Mouse (Mus musculus) WW6 (cell line): Measurements from ENCODE around the gene Rag1.

Source experiments
- DNase-seq: peaks from one replicate; pipeline ENCODE4 v3.0.0-alpha.2; 2013; ENCODE audit warnings: low read depth, low spot score

The Rag1 gene

GRCm38 (mm10) chr2:101638979-101639839, 10.1 kb downstream of the Rag1 start:
- DNase-seq: no peak

DNA sequence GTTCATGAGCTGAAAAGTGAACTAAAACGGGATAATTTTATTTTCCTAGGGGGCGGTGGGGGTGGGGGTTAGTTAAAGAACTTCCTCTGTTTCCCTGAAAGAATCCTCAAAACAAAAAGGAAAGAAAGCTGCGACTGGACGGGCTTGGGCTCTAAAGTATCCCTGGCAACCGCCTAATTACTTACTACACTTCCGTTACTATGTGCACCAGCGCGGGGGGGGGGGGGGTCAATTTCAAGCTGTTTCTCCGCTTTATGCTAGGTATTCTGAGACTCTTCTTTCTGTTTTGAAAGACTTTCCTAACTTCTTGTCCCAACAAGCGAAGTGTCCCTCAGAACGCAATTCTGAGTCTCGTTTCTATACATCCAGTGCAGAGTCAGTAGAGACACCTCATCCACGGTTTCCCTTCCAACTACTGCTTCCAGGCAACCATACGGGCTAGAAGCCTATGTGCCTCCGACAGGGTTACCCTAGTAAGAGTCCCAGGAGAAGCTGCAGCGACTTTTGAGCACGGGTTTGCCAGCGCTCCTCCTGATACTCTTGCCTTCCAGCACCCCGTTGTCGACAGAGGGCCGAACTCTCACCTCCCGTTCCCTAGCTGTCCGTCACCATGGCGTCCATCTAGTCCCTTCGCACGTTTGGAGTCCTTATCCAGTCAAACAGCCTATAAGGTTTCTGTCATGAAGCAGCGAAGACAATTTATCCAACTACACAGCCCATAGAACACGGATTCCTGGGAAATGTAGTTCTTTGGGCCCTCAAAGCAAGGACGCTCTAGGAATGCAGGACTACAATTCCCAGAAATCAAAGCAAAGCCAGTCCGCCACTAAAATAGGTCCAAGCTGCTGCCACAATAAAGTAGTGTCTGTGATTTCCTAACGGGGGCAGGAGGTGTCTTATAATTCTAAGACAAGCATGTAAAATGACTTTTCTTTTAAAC, 20.7 kb downstream of the Rag1 start:
- peak; percentile 70 for DNase-seq

DNA sequence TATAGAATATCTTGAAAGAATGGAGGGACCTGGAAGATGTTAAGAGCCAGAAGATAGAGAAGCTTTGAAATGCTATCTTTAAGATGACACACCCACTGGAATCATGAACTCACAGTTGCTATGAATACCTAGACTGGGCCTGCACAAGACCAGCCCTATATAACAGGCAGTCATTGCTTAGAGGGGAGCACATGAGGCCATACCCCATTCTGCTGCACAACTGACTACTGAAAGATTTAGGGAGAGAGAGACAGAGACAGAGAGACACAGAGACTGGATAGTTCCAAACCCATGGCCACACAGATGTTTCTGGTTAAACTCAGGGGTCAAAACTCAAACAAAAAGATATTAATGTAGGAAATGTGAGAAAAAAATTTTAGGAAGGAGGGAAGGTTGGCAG, 22.1 kb downstream of the Rag1 start:
- DNase-seq: no peak

DNA sequence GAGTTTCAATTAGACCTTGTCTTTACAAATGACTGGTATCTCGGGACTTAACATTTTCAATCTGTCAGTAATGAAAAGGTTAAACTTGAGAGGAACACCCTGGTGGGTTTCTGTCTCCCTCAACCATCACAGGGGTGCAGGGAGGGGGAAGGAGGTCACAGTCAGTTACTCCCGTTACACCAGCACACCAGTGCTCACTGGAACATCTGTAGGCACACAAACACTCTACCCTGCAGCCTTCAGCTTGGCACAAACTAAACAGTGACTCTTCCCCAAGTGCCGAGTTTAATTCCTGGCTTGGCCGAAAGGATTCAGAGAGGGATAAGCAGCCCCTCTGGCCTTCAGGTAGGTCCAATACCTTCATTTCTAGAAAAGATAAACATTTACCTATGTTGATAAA, 24.8 kb downstream of the Rag1 start, which contains the start of gene Rag2:
Rag2 (plus strand) TSS at position 193 of the 400 bp plus-strand sequence.
- DNase-seq: no peak

DNA sequence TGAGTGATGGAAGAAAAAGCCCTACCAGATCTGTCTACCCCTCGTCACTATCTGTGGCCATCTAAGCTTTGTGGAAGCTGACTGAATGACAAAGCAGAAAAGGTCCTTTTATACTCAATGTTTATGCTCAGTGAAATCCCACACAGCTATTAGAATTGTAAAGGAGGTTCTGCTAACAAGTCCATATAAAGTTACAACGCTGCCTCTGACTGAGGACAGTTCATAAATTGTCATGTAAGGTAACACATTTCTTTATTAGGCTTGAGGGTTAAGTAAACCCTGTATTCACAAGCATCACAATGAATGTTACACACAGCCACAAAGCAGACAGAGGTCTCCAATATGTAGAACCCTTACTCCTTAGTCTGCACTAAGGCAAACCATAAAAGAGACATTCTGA, 25.3 kb downstream of the Rag1 start:
- no peak for DNase-seq

- DNase-seq: no peak
Measured at GRCm38 (mm10) chr2:101623042-101623441, 26.3 kb downstream of the Rag1 start.

- DNase-seq: no peak
Measured at GRCm38 (mm10) chr2:101621611-101622010, 27.7 kb downstream of the Rag1 start.

DNA sequence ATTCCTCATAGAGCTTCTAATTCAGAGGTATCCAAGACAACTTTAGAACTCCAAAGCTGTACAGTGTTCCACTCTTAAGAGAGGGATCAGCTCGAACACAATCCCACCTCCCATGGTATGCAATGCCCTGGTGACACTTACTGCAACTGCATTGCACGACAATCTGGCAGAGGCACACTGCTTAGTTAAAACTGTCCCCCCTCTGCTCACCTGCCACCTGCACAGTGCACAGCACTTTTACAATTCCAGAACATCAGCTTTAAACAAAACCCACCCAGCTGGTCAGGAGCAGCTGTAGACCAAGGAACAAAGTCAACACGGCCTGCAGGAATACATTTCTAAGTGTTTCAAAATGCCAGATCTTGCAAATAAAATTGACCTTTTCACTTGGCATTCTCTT, 28.4 kb downstream of the Rag1 start:
- no peak for DNase-seq

DNA sequence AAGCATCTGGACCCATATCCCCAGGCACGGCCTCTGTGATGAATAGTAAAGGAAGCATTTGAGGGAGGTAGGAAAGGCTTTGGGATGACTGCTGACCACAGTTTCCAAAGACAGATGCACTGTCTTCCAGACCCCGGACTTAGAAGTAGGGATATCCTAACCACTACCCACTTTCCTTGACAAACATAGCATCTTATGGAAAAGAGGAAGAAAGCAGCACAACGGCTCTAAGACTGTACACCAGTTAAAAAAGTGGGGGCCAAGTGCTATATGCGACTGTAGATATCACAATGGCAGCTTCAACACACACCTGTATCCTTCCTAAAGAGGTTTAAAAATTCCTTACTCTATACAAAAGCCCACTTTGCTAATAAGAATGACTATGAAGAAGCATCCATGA, 30.9 kb downstream of the Rag1 start:
- DNase-seq: no peak

DNA sequence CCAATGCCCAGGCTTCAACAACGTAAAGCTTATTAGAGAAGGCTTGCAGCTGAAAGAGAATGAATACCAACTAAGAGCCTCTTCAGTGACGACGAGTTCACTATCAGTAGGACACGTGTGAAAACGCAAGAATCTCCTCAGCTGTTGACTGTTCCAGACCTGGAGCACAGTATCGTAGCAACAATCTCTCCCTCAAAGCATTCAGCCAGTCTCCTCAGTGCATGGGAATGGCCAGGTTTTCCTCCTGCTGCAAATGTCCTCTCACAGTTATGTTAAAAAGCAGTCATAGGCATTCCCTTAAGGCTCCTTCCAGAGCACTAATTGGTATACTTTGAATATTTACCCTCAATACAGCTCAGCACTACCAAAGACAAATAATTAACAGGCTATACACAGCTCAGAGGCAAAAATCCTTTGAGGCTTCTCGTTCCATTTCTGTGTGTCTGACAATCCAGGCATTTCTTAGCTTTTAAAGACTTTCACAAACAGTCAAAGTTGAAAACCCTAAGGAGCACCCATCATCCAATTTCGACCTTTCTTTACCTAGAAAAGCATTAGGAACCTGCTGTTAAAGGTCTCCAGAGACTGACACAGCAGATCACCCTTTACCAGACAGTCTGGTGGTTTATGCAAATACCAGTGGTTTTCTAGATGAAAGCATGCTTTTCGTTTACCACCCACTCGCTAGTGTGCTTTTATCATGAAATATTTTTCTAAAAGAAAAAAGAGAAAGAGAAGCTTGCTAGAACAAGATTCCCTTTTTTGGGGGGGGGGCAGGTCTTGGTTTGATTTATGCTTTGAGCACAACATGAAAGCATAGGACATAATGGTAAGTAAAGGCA, 33.6 kb downstream of the Rag1 start:
- no peak for DNase-seq

GRCm38 (mm10) chr2:101610861-101611260, 38.4 kb downstream of the Rag1 start:
- DNase-seq: no peak

- DNase-seq: no peak
Measured at GRCm38 (mm10) chr2:101608232-101608894, 40.9 kb downstream of the Rag1 start.

GRCm38 (mm10) chr2:101603099-101603498, 46.2 kb downstream of the Rag1 start:
- DNase-seq: no peak

- no peak for DNase-seq
Measured at GRCm38 (mm10) chr2:101600703-101601102, 48.6 kb downstream of the Rag1 start.

DNA sequence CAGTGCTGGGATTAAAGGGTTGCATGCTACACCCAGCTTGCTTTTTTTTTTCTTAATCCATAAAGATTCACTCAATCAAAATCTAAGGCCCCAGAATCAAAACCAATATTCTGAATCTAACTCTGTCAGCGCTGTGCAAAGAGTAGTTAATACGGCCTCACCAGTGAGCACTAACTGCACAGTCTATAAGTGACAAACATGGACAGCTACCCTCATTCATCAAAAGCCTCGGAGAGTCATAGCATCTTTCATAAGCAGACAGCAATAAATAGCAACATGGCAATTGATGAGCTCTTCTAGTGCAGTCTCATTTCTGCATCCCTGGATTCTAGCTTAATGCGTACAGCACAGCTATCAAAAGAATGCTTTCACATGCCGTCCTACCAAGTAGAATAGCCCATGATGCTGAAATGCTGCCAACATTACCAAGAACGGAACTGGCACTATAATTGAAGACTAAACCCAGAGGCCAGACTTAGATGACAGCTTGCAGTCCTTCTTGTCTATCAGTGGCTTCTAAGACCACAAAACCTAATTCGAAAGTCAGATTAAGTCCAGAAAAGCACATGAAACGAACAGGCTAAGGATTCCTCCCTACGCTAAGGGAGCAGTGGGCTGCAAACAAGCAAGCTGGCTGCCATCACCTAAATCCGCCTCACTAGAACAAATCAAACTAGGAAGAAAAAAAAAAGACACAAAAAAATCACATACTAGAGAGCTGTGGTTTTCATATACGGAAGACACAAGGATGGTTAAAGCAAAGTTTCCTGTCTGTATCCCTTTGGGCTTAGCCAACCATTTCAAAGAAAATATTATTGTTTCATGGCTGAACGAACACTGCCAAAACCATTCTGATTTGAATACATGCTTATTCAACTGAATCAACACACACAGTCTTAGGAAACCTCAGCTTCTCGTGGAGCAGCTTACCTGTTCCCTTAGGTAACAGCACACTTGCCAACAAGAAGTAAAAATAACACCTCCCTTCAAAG, 50.8 kb downstream of the Rag1 start:
- no peak for DNase-seq

DNA sequence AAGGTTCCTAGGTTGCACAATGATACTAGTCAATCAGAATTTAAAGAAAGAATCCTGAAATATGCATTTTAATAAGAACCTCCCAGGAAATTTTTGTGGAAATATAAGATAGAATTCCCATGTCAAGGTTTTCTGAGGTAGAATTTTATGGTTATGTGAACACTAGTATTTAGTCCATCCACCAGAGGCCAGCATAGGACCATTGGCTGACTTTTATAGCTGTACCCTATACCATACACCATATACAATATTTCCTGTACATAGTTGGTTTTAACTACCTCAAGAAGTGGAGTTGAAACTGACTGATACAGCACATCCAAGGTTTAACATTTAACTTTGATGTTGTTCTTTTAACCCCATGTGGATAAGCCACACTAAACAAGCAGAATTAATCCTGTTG, 52.1 kb downstream of the Rag1 start:
- no peak for DNase-seq

DNA sequence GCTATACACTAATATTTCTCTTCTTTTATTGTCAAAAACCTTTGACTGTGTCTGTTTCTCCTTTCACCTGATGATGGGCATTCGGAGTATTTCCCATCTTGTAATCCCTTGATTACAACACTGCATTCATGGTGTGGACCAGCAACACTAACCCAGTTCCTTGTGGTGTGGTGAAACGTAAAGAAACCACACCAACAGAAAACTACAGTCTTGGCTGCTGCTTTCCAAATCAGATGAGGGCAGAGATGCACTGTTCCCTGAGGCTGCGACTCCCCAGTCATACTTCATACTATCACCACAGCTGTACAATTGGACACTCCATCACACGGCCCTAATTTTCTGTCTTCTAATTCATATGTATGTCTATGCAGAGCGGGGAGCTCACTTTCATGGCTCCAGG, 54.6 kb downstream of the Rag1 start:
- no peak for DNase-seq

DNA sequence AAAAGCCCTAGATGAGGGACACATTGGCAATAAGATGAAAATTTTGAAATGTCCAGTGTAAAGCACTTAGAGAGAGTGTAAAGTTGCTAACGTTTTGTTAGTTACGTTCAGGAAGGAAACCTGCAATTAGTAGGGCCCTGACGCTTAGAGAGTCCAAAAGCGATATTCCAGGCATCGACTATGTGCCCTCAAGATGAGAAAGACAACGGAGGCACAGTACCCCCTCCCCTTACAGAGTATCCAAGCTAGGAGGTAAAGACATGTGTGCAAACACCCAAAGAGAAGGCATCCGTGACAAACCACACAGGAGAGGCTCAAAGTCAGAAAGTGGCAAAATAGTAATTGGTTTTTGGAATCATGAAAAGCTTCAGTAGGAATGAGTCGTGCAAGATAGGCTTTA, 56.4 kb downstream of the Rag1 start:
- DNase-seq: no peak

GRCm38 (mm10) chr2:101592023-101592841, 57.1 kb downstream of the Rag1 start:
- no peak for DNase-seq
